Mouse (Mus musculus) E14TG2a.4 (cell line): Measurements from ENCODE around the gene Stox2.

Source experiments
- CTCF ChIP-seq: conservative IDR thresholded peaks from 2 replicates; pipeline ENCODE4 v1.5.1; 2014; ENCODE audit warnings: low read length
- POU5F1 ChIP-seq: IDR thresholded peaks from 2 replicates; pipeline ENCODE4 v1.6.1; 2014; ENCODE audit warnings: low read length, borderline replicate concordance

GRCm38 (mm10) chr8:47409061-47409460 is 37.1 kb downstream of the Stox2 start:
- TF ChIP-seq CTCF (no peak), POU5F1 (no peak)
